Mouse (Mus musculus): ENCODE results near the gene St6galnac4. TPM values are rescaled to one million over a fixed set of nuclear protein-coding genes. Genes with fewer than 3 reads are reported as not detected.
A peak's percentile ranks its signal among the peaks of the same experiment; 100 is the strongest.

Gene St6galnac4
- polyA plus RNA-seq, 1 experiment from 2014 or later: 25.3 TPM

GRCm38 (mm10) chr2:32646379-32647056 is 59.6 kb downstream of the St6galnac4 start, which contains the start of gene Eng:
Gene Eng (plus strand): TSS chr2:32646595.
- peak; percentile 63 for DNase-seq (ENCODE audit: low spot score)

GRCm38 (mm10) chr2:32647366-32647765 is 60.5 kb downstream of the St6galnac4 start:
- no peak for DNase-seq (ENCODE audit: low spot score)

Other genes starting within 250 kb of the St6galnac4 start
- 30.5 and 37.6 TPM in 2 replicates for gene Ciz1, start 234.8 kb upstream of the St6galnac4 start, polyA plus RNA-seq (2015; fragmentation: Nextera tagmentation; extraction: Ambion mirVana)
- 0.69 and 0.83 TPM in 2 replicates for gene Dnm1, start 233.8 kb upstream of the St6galnac4 start, polyA plus RNA-seq (2015; fragmentation: Nextera tagmentation; extraction: Ambion mirVana)
- gene 1110008P14Rik, start 205.2 kb upstream of the St6galnac4 start, polyA plus RNA-seq (2015; fragmentation: Nextera tagmentation; extraction: Ambion mirVana): 66.9 and 77.3 TPM in 2 replicates
- gene Lcn2, start 198.8 kb upstream of the St6galnac4 start, polyA plus RNA-seq (2015; fragmentation: Nextera tagmentation; extraction: Ambion mirVana): 4.3 and 6.3 TPM in 2 replicates
- gene Ptges2, start 191.2 kb upstream of the St6galnac4 start, polyA plus RNA-seq (2015; fragmentation: Nextera tagmentation; extraction: Ambion mirVana): 17.8 and 18.5 TPM in 2 replicates
- gene Naif1, start 136.6 kb upstream of the St6galnac4 start, polyA plus RNA-seq (2015; fragmentation: Nextera tagmentation; extraction: Ambion mirVana): 5.4 and 6.2 TPM in 2 replicates
- gene Slc25a25, start 135.7 kb upstream of the St6galnac4 start, polyA plus RNA-seq (2015; fragmentation: Nextera tagmentation; extraction: Ambion mirVana): 16.3 and 18.9 TPM in 2 replicates
- gene Fam102a, start 51.8 kb upstream of the St6galnac4 start, polyA plus RNA-seq (2015; fragmentation: Nextera tagmentation; extraction: Ambion mirVana): 8.4 and 8.9 TPM in 2 replicates
- 126 and 129 TPM in 2 replicates for gene Dpm2, start 16.2 kb upstream of the St6galnac4 start, polyA plus RNA-seq (2015; fragmentation: Nextera tagmentation; extraction: Ambion mirVana)
- gene Pip5kl1, start 12.3 kb upstream of the St6galnac4 start, polyA plus RNA-seq (2015; fragmentation: Nextera tagmentation; extraction: Ambion mirVana): 0.28 and 0.31 TPM in 2 replicates
- 0.08 TPM in 1 of 2 replicates, not detected in the other for gene 9430097D07Rik, start 11.4 kb upstream of the St6galnac4 start, polyA plus RNA-seq (2015; fragmentation: Nextera tagmentation; extraction: Ambion mirVana)
- 5.5 and 5.7 TPM in 2 replicates for gene St6galnac6, start 12.6 kb downstream of the St6galnac4 start, polyA plus RNA-seq (2015; fragmentation: Nextera tagmentation; extraction: Ambion mirVana)
- gene Ak1, start 34.7 kb downstream of the St6galnac4 start, polyA plus RNA-seq (2015; fragmentation: Nextera tagmentation; extraction: Ambion mirVana): 2.0 and 2.4 TPM in 2 replicates
- 25.9 and 28.5 TPM in 2 replicates for gene Eng, start 59.5 kb downstream of the St6galnac4 start, polyA plus RNA-seq (2015; fragmentation: Nextera tagmentation; extraction: Ambion mirVana)
- gene Fpgs, start 117.0 kb downstream of the St6galnac4 start, polyA plus RNA-seq (2015; fragmentation: Nextera tagmentation; extraction: Ambion mirVana): 21.0 and 24.1 TPM in 2 replicates
- 125 and 146 TPM in 2 replicates for gene Cdk9, start 126.0 kb downstream of the St6galnac4 start, polyA plus RNA-seq (2015; fragmentation: Nextera tagmentation; extraction: Ambion mirVana)
- 20.7 and 23.4 TPM in 2 replicates for gene Sh2d3c, start 134.0 kb downstream of the St6galnac4 start, polyA plus RNA-seq (2015; fragmentation: Nextera tagmentation; extraction: Ambion mirVana)
- gene 6330409D20Rik, start 153.9 kb downstream of the St6galnac4 start, polyA plus RNA-seq (2015; fragmentation: Nextera tagmentation; extraction: Ambion mirVana): 0.26 and 0.44 TPM in 2 replicates
- gene Tor2a, start 170.1 kb downstream of the St6galnac4 start, polyA plus RNA-seq (2015; fragmentation: Nextera tagmentation; extraction: Ambion mirVana): 86.3 and 91.9 TPM in 2 replicates
- 0.69 and 0.95 TPM in 2 replicates for gene Ttc16, start 188.5 kb downstream of the St6galnac4 start, polyA plus RNA-seq (2015; fragmentation: Nextera tagmentation; extraction: Ambion mirVana)
- gene Ptrh1, start 188.7 kb downstream of the St6galnac4 start, polyA plus RNA-seq (2015; fragmentation: Nextera tagmentation; extraction: Ambion mirVana): 25.7 and 26.5 TPM in 2 replicates
- gene Cfap157, start 197.3 kb downstream of the St6galnac4 start, polyA plus RNA-seq (2015; fragmentation: Nextera tagmentation; extraction: Ambion mirVana): 4.4 and 4.7 TPM in 2 replicates